9 mouse cellular contexts compared by ENCODE assay signal in the genomic region with DNA sequence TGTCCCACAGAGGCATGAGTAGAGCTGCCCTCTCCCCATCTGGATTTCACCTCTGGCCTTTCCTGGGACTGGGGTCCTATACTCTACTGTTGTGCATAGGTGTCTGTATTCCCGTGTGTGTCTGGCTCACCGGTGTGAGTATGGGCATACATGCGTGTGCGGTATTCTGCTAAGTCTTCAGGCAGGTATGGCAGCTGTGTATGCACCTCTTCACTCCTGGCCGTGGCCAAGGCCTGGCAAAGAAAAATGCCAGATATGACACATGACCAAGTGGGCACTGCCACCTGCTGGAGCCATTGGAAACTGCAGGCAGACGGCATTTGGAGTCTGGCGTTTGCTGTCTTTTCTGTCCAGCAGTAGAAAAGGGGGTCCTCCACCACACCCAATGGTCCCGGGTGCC. TPM values are rescaled to one million over a fixed set of nuclear protein-coding genes. Genes with fewer than 3 reads are reported as not detected.
DNase-seq lines count a peak whose midpoint lies in the region; ATAC-seq and TF ChIP-seq lines count a peak whose summit lies in the region.
"Had no signal": no experiment of that assay in that cellular context is flagged by ENCODE, and none has a peak within 500 bp of the region (broad histone marks: within the 10 kb centered on the region; RNA-seq: fewer than 3 reads in every experiment).

No protein-coding gene starts in this region.

- ATAC-seq in CD4-positive, CD25-positive, alpha-beta regulatory T cell, adult 4 months = peak; percentile 41

- no peak for TF ChIP-seq POLR2A in cortical plate, adult 2 months (IDR thresholded peaks at IDR 0.05; ENCODE audit: extremely low read depth, insufficient read depth, low read length)

- peak; percentile 90 for TF ChIP-seq CTCF in cortical plate, adult 2 months (IDR thresholded peaks at IDR 0.05; ENCODE audit: extremely low read depth, insufficient read depth, low read length)

- no peak overlapping the region for H3K4me3 ChIP-seq in cortical plate, adult 2 months (ENCODE audit: insufficient read depth, low read length)
- H3K4me3 ChIP-seq: heart, embryonic 13.5 days had no signal

- H3K4me1 ChIP-seq in cortical plate, adult 2 months (ENCODE audit: control insufficient read depth, insufficient read depth, low read length) = no peaks in the 10 kb centered on the region
- H3K4me1 ChIP-seq: heart, embryonic 13.5 days had no signal

- no peak overlapping the region for H3K27ac ChIP-seq in cortical plate, adult 2 months (ENCODE audit: insufficient read depth, low read length)
- H3K27ac ChIP-seq: heart, embryonic 13.5 days had no signal

- peak; percentile 66 to 89 for DNase-seq in adrenal gland, adult (ENCODE audit: inconsistent age in 2 of 2, low spot score in 1 of 2)
- DNase-seq in gastrocnemius, postnatal 25 days = peak; percentile 22
- DNase-seq in layer of hippocampus, adult 9-10 months (ENCODE audit: low spot score) = peak; percentile 46
- DNase-seq in lung, postnatal 4 days = peak; percentile 46 to 73
- peak; percentile 70 for DNase-seq in right cerebral cortex, adult 18-20 months
- DNase-seq in urinary bladder, postnatal 36 days (ENCODE audit: low spot score in 2 of 2) = peak; percentile 39 to 61

RNA-seq across cellular contexts. Expression of a gene that starts 26.7 kb away (rescaled TPM):
- polyA plus RNA-seq in CD4-positive, CD25-positive, alpha-beta regulatory T cell, adult 4 months (2017; shearing (Covaris generic)) = not detected
- polyA plus RNA-seq in cortical plate, adult 2 months (2012; rRNA removed) = 117 and 126 TPM in 2 replicates
- total RNA-seq in gastrocnemius, postnatal 25 days (2021) = not detected

RNA-seq across cellular contexts. Expression of a gene that starts 32.6 kb away (rescaled TPM):
- 100 to 1,000 TPM in 1 of 2 experiments, 10 to 100 TPM in 1; 65.1 to 109 TPM for polyA plus RNA-seq in CD4-positive, CD25-positive, alpha-beta regulatory T cell, adult 4 months (2017; shearing (Covaris generic))
- polyA plus RNA-seq in cortical plate, adult 2 months (2012; rRNA removed) = 159 and 160 TPM in 2 replicates
- 10 to 100 TPM; 27.1 to 29.1 TPM for total RNA-seq in gastrocnemius, postnatal 25 days (2021)

Comparison
In these comparisons a context has a peak if more than half of its experiments do, and no peak if none do; other contexts are left out.
1. DNase-seq: peak in every context shown above with its lines; median percentile 78 in adrenal gland, adult; 70 in right cerebral cortex, adult 18-20 months; 60 in lung, postnatal 4 days; 50 in urinary bladder, postnatal 36 days; 46 in layer of hippocampus, adult 9-10 months; 22 in gastrocnemius, postnatal 25 days.
2. RNA of a gene that starts 26.7 kb away (polyA plus RNA-seq): 117 to 126 TPM in cortical plate, adult 2 months; not detected in CD4-positive, CD25-positive, alpha-beta regulatory T cell, adult 4 months; every median in the first group is over 100 times any median in the second.